Mouse (Mus musculus) embryonic fibroblast, embryonic 13.5 days (primary cell): ENCODE measurements around the gene Gipc3.
A peak's percentile ranks its signal among the peaks of the same experiment; 100 is the strongest.

Experiments
- CTCF ChIP-seq: IDR thresholded peaks from 2 replicates; pipeline ENCODE4 v1.5.1; 2011; ENCODE audit warnings: mild to moderate bottlenecking, control low read depth, low read length, moderate library complexity, borderline replicate concordance; ENCODE audit not compliant: insufficient read depth
- POLR2A ChIP-seq: IDR thresholded peaks from 2 replicates; pipeline ENCODE4 v1.6.1; 2011; ENCODE audit warnings: low read depth, mild to moderate bottlenecking, control low read depth, low read length, moderate library complexity

GRCm38 (mm10) chr10:81319741-81320549, 23.1 kb downstream of the Gipc3 start:
- TF ChIP-seq CTCF (no peak), POLR2A (peak; percentile 52)
